Mouse (Mus musculus): ENCODE results near the gene 4930415O20Rik. TPM values are rescaled to one million over a fixed set of nuclear protein-coding genes. Genes with fewer than 3 reads are reported as not detected.

Gene 4930415O20Rik
- polyA plus RNA-seq, 1 experiment from 2014 or later, result not detected

DNA sequence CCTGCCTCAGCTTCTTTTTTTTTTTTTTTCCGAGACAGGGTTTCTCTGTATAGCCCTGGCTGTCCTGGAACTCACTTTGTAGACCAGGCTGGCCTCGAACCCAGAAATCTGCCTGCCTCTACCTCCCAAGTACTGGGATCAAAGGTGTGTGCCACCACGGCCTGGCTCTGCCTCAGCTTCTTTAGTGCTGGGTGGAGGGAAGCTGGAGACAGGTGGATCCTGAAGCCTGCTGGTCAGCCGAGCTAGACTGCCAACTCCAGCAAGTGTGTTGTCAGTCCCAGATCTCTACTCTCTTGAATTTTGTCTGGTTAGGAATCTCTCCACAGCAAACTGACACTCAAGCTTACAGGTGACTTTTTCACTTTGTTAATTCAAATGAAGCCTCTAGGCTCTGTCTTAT is 34.9 kb upstream of the 4930415O20Rik start:
- Histone ChIP-seq H3K4me1 (ENCODE audit: control insufficient read depth, insufficient read depth, low read length) (peaks cover 7% of the 10 kb centered on the region), H3K4me2 (ENCODE audit: low read depth, low read length) (no peak overlapping the region), H3K27ac (replicated peaks; ENCODE audit: low read depth, low read length) (no peak overlapping the region), H3K36me3 (ENCODE audit: control insufficient read depth, insufficient read depth, low read length) (peaks cover 29% of the 10 kb centered on the region), H3K9ac (ENCODE audit: low read depth, low read length) (no peak overlapping the region), H3K9me3 (ENCODE audit: control insufficient read depth, low read length) (no peaks in the 10 kb centered on the region), H3K27me3 (replicated peaks; ENCODE audit: control insufficient read depth, insufficient read depth, low read length) (no peaks in the 10 kb centered on the region), H3K4me3 (ENCODE audit: low read depth, low read length) (no peak overlapping the region)
- ATAC-seq (ENCODE audit: low read depth) (no peak), DNase-seq (ENCODE audit: low spot score) (no peak)
- WGBS, result 82% methylated on average over 4 of the region's 4 CpGs

DNA sequence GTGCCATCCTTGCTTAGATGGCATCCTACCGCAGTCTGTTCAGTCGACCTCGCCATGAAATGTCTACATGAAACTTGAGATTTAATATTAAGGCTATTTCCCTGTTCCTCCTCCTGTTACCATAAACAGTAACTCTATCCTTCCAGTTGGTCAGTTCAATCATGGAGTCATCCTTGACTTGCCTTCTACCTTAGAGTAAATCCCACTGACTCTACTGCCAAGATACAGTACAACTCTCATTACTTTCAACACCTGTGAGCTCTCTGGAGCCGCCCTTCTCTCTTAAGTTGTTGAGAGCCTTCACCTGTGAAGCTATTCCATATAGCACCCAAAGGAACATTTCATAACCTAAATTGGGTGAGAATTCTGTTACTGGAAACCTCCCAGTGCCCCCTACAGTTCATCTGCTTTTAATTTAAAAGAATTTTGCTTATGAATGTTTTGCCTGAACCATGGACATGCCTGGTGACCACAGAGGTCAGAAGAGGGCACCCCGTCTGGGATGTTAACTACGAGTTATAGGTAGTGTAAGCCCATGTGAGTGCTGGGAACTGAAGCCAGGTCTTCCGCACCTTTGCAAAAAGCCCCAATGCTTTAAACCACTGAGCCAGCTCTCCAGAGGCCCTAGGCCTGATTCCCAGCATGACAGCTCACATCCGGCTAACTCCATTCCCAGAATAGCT is 33.8 kb upstream of the 4930415O20Rik start:
- Histone ChIP-seq H3K4me2 (ENCODE audit: low read depth, low read length) (no peak overlapping the region), H3K27ac (replicated peaks; ENCODE audit: low read depth, low read length) (no peak overlapping the region), H3K9me3 (ENCODE audit: control insufficient read depth, low read length) (no peaks in the 10 kb centered on the region), H3K9ac (ENCODE audit: low read depth, low read length) (no peak overlapping the region), H3K4me1 (ENCODE audit: control insufficient read depth, insufficient read depth, low read length) (peaks cover 7% of the 10 kb centered on the region), H3K4me3 (ENCODE audit: low read depth, low read length) (no peak overlapping the region), H3K27me3 (replicated peaks; ENCODE audit: control insufficient read depth, insufficient read depth, low read length) (no peaks in the 10 kb centered on the region), H3K36me3 (ENCODE audit: control insufficient read depth, insufficient read depth, low read length) (peaks cover 22% of the 10 kb centered on the region)
- ATAC-seq (ENCODE audit: low read depth), result no peak
- WGBS, result 78% methylated on average over 8 of the region's 8 CpGs
- no peak for DNase-seq (ENCODE audit: low spot score)

DNA sequence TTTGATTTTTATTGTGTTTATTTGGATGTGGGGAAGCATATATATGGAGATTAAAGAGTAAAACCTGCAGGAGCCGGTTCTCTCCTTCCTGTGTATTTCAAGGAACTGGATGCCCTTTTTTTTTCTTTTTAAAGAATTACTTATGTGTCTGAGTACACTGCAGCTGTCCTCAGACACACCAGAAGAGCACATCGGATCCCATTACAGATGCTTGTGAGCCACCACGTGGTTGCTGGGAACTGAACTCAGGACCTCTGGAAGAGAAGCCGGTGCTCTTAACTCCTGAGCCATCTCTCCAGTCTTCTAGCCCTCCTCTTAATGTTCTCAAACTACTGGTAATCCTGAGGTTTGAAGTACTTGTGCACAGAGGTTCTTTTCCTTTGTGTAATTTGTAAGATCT is 32.9 kb upstream of the 4930415O20Rik start:
- no peak for DNase-seq (ENCODE audit: low spot score)
- Histone ChIP-seq H3K9me3 (ENCODE audit: control insufficient read depth, low read length) (no peaks in the 10 kb centered on the region), H3K9ac (ENCODE audit: low read depth, low read length) (no peak overlapping the region), H3K27ac (replicated peaks; ENCODE audit: low read depth, low read length) (0 out of 2 replicates have a peak overlapping the region, but pooled peaks have one; percentile 11), H3K4me1 (ENCODE audit: control insufficient read depth, insufficient read depth, low read length) (no peaks in the 10 kb centered on the region), H3K27me3 (replicated peaks; ENCODE audit: control insufficient read depth, insufficient read depth, low read length) (no peaks in the 10 kb centered on the region), H3K4me3 (ENCODE audit: low read depth, low read length) (no peak overlapping the region), H3K36me3 (ENCODE audit: control insufficient read depth, insufficient read depth, low read length) (peaks cover 26% of the 10 kb centered on the region), H3K4me2 (ENCODE audit: low read depth, low read length) (no peak overlapping the region)
- 64% methylated on average over 4 of the region's 4 CpGs for WGBS
- ATAC-seq (ENCODE audit: low read depth), result no peak

DNA sequence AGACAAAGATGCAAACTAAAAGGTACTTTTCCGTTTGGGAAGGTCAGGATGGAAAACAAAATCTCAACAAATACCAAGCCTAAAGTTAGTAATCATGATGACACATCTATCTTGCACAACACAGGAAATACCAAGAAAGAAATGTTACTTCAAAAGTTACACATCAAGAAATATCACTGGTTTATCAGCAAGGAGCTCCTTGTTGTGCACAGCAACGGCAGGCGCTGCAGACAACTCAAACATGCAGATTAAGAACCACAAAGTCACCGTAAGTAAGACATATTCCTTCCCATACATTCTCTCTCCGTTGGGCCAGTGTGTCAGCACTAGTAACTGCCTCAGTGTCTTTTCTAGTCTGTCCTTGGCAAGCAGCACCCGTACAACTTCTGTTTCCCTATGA is 29.7 kb upstream of the 4930415O20Rik start:
- Histone ChIP-seq H3K4me1 (ENCODE audit: control insufficient read depth, insufficient read depth, low read length) (no peaks in the 10 kb centered on the region), H3K9me3 (ENCODE audit: control insufficient read depth, low read length) (no peaks in the 10 kb centered on the region), H3K27me3 (replicated peaks; ENCODE audit: control insufficient read depth, insufficient read depth, low read length) (no peaks in the 10 kb centered on the region), H3K36me3 (ENCODE audit: control insufficient read depth, insufficient read depth, low read length) (peaks cover 57% of the 10 kb centered on the region), H3K4me2 (ENCODE audit: low read depth, low read length) (no peak overlapping the region), H3K4me3 (ENCODE audit: low read depth, low read length) (no peak overlapping the region), H3K27ac (replicated peaks; ENCODE audit: low read depth, low read length) (no peak overlapping the region), H3K9ac (ENCODE audit: low read depth, low read length) (no peak overlapping the region)
- no peak for DNase-seq (ENCODE audit: low spot score)
- 93% methylated on average over 6 of the region's 6 CpGs for WGBS
- no peak for ATAC-seq (ENCODE audit: low read depth)

DNA sequence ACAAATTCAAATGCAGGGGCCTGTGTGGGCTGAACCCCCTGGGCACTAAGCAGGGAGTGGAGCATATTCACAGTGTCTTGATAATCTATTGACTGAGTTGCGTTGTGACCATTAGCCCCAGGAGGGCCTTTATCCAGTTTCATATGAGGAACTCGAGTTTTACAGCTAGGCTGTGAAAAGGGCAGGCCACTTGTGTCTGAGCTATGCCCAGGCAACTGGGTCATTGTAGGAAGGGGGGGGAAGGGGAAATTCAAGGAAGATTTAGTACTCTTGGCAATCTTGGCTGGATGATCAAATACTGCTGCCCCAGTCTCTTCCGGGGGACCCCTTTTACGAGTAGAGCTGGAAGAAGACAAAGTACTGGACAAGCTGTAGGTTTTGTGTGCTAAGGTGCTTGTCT is 27.5 kb upstream of the 4930415O20Rik start:
- DNase-seq (ENCODE audit: low spot score) (no peak), ATAC-seq (ENCODE audit: low read depth) (no peak)
- H3K9ac ChIP-seq (ENCODE audit: low read depth, low read length), result no peak overlapping the region
- H3K4me3 ChIP-seq (ENCODE audit: low read depth, low read length), result no peak overlapping the region
- H3K27me3 ChIP-seq (replicated peaks; ENCODE audit: control insufficient read depth, insufficient read depth, low read length), result no peaks in the 10 kb centered on the region
- peaks cover 79% of the 10 kb centered on the region for H3K36me3 ChIP-seq (ENCODE audit: control insufficient read depth, insufficient read depth, low read length)
- no peak overlapping the region for H3K27ac ChIP-seq (replicated peaks; ENCODE audit: low read depth, low read length)
- 90% methylated on average over 4 of the region's 4 CpGs for WGBS
- no peak overlapping the region for H3K4me2 ChIP-seq (ENCODE audit: low read depth, low read length)
- H3K9me3 ChIP-seq (ENCODE audit: control insufficient read depth, low read length), result no peaks in the 10 kb centered on the region
- H3K4me1 ChIP-seq (ENCODE audit: control insufficient read depth, insufficient read depth, low read length), result no peaks in the 10 kb centered on the region

DNA sequence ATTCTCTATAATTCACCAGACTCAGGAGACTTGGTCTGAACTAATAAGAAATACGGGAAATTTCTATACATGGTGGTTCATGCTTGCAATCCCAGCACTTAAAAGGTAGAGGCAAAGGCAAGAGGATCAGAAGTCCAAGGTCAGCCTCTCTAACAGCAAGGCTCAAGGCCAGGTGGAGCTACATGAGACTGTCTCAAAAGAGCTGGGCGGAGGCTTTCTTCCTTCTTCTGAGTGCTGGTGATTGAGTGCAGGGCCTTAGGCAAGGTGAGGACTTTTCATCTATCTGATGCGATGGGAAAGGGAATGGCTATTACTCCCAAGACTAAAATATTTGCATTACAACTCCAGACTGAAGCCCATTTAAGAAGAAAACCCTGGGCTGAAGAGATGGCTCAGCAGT is 25.7 kb upstream of the 4930415O20Rik start:
- 97% methylated on average over 3 of the region's 3 CpGs for WGBS
- Histone ChIP-seq H3K9ac (ENCODE audit: low read depth, low read length) (no peak overlapping the region), H3K27ac (replicated peaks; ENCODE audit: low read depth, low read length) (no peak overlapping the region), H3K4me3 (ENCODE audit: low read depth, low read length) (no peak overlapping the region), H3K4me1 (ENCODE audit: control insufficient read depth, insufficient read depth, low read length) (no peaks in the 10 kb centered on the region), H3K9me3 (ENCODE audit: control insufficient read depth, low read length) (no peaks in the 10 kb centered on the region), H3K4me2 (ENCODE audit: low read depth, low read length) (no peak overlapping the region), H3K36me3 (ENCODE audit: control insufficient read depth, insufficient read depth, low read length) (peaks cover 85% of the 10 kb centered on the region), H3K27me3 (replicated peaks; ENCODE audit: control insufficient read depth, insufficient read depth, low read length) (no peaks in the 10 kb centered on the region)
- ATAC-seq (ENCODE audit: low read depth), result no peak
- no peak for DNase-seq (ENCODE audit: low spot score)

DNA sequence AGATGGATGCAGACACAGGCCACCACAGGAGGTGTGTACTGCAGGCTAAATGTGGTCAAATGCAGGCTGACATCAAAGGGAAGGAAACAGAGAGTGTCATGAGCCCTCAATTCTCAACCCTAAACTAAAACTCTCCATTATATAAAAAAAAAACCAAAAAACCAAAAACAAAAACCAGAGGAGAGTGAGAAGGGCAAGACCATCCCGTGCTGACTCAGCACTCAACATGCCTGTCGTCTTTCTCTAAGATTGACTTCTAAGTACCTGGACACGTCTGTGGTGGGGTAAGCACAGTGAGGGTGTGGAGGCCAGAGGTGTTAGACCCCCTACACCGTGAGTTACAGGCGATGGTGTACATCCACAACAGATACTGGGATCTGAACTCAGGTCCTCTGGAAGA is 24.0 kb upstream of the 4930415O20Rik start:
- Histone ChIP-seq H3K27me3 (replicated peaks; ENCODE audit: control insufficient read depth, insufficient read depth, low read length) (no peaks in the 10 kb centered on the region), H3K4me1 (ENCODE audit: control insufficient read depth, insufficient read depth, low read length) (no peaks in the 10 kb centered on the region), H3K4me2 (ENCODE audit: low read depth, low read length) (no peak overlapping the region), H3K9ac (ENCODE audit: low read depth, low read length) (no peak overlapping the region), H3K9me3 (ENCODE audit: control insufficient read depth, low read length) (no peaks in the 10 kb centered on the region), H3K4me3 (ENCODE audit: low read depth, low read length) (no peak overlapping the region), H3K27ac (replicated peaks; ENCODE audit: low read depth, low read length) (no peak overlapping the region), H3K36me3 (ENCODE audit: control insufficient read depth, insufficient read depth, low read length) (peaks cover 94% of the 10 kb centered on the region)
- DNase-seq (ENCODE audit: low spot score), result no peak
- 88% methylated on average over 5 of the region's 5 CpGs for WGBS
- no peak for ATAC-seq (ENCODE audit: low read depth)

DNA sequence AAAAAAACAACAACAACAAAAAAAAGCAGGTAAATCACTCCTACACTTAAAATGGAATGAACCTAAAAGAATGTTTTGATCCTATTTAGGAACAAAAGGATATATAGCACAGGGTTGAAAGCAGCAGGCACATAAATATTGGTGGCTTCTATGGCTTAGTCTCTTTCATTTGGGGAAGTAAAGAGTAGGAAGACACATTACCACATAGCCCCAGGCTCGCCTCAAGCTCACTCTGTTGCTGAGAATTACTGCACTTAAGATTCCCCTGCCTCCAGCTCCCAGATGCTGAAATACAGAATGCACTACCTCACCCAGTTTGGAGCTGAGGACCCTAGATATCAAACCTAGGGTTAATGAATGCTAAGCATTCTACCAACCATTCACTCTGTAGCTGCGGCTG is 18.0 kb upstream of the 4930415O20Rik start:
- H3K9ac ChIP-seq (ENCODE audit: low read depth, low read length), result no peak overlapping the region
- H3K27ac ChIP-seq (replicated peaks; ENCODE audit: low read depth, low read length), result no peak overlapping the region
- 95% methylated on average over 2 of the region's 2 CpGs for WGBS
- no peaks in the 10 kb centered on the region for H3K4me1 ChIP-seq (ENCODE audit: control insufficient read depth, insufficient read depth, low read length)
- H3K9me3 ChIP-seq (ENCODE audit: control insufficient read depth, low read length), result no peaks in the 10 kb centered on the region
- DNase-seq (ENCODE audit: low spot score) (no peak), ATAC-seq (ENCODE audit: low read depth) (no peak)
- no peaks in the 10 kb centered on the region for H3K27me3 ChIP-seq (replicated peaks; ENCODE audit: control insufficient read depth, insufficient read depth, low read length)
- no peak overlapping the region for H3K4me3 ChIP-seq (ENCODE audit: low read depth, low read length)
- no peak overlapping the region for H3K4me2 ChIP-seq (ENCODE audit: low read depth, low read length)
- peaks cover 87% of the 10 kb centered on the region for H3K36me3 ChIP-seq (ENCODE audit: control insufficient read depth, insufficient read depth, low read length)

DNA sequence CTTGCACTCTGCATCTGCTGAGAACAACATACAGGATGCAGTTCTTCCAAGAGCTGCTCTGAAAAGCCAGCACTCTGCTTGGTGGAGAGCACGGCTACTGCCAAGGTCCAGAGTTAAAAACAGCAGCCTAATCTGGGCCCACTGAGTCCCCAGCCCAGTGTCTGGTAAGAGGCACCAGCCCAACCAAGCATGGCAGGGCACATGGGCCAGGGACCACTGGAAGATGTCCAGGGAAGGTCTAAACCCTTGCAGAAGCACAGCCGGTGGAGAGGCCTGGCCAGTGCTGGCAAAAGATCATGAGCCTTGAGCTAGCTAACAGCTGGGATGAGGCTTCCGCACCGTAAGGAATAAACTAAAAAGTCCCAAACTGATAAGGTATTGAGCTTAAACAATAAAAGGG is 14.9 kb upstream of the 4930415O20Rik start:
- Histone ChIP-seq H3K9ac (ENCODE audit: low read depth, low read length) (no peak overlapping the region), H3K4me2 (ENCODE audit: low read depth, low read length) (no peak overlapping the region), H3K27ac (replicated peaks; ENCODE audit: low read depth, low read length) (no peak overlapping the region), H3K4me3 (ENCODE audit: low read depth, low read length) (no peak overlapping the region), H3K36me3 (ENCODE audit: control insufficient read depth, insufficient read depth, low read length) (peaks cover 86% of the 10 kb centered on the region), H3K9me3 (ENCODE audit: control insufficient read depth, low read length) (no peaks in the 10 kb centered on the region), H3K27me3 (replicated peaks; ENCODE audit: control insufficient read depth, insufficient read depth, low read length) (no peaks in the 10 kb centered on the region), H3K4me1 (ENCODE audit: control insufficient read depth, insufficient read depth, low read length) (no peaks in the 10 kb centered on the region)
- ATAC-seq (ENCODE audit: low read depth), result no peak
- 92% methylated on average over 4 of the region's 4 CpGs for WGBS
- no peak for DNase-seq (ENCODE audit: low spot score)

All from embryonic facial prominence, embryonic 14.5 days (tissue).